Mouse (Mus musculus) gastrocnemius, postnatal 10 days (tissue): ENCODE measurements at regions not wholly inside any gene's neighbourhood (a gene's known extent, or its start where the extent isn't known, plus 50 kb on each side); places are given as distances from the start of the nearest gene placed in this dataset.

Experiments
- DNase-seq: peaks from one replicate; pipeline ENCODE4 v3.0.0; 2021; ENCODE audit warnings: mixed read lengths

- no peak for DNase-seq
These were observed 71.4 kb downstream of the Fam173b start for GRCm38 (mm10) chr15:31673038-31673437.

- peak; percentile 18 for DNase-seq
These were observed 75.1 kb downstream of the Fam173b start for GRCm38 (mm10) chr15:31676771-31677191.

GRCm38 (mm10) chr15:31693109-31693508 is 91.5 kb downstream of the Fam173b start:
- no peak for DNase-seq

- no peak for DNase-seq
These were observed 93.4 kb downstream of the Fam173b start for GRCm38 (mm10) chr15:31694877-31695671.

GRCm38 (mm10) chr15:31703400-31703799 is 101.7 kb downstream of the Fam173b start:
- no peak for DNase-seq

GRCm38 (mm10) chr15:31707416-31707815 is 105.8 kb downstream of the Fam173b start:
- no peak for DNase-seq

- DNase-seq: no peak
These were observed 119.4 kb downstream of the Fam173b start for GRCm38 (mm10) chr15:31721019-31721418.

- no peak for DNase-seq
These were observed 120.8 kb downstream of the Fam173b start for GRCm38 (mm10) chr15:31722429-31722828.

- no peak for DNase-seq
These were observed 122.6 kb downstream of the Fam173b start for GRCm38 (mm10) chr15:31724252-31724651.

- no peak for DNase-seq
These were observed 127.5 kb downstream of the Fam173b start for GRCm38 (mm10) chr15:31729133-31729532.

GRCm38 (mm10) chr15:31741686-31742085 is 140.0 kb downstream of the Fam173b start:
- DNase-seq: no peak

GRCm38 (mm10) chr15:31744570-31744969 is 142.9 kb downstream of the Fam173b start:
- no peak for DNase-seq

- no peak for DNase-seq
These were observed 151.0 kb downstream of the Fam173b start for GRCm38 (mm10) chr15:31752632-31753031.

- no peak for DNase-seq
These were observed 152.1 kb downstream of the Fam173b start for GRCm38 (mm10) chr15:31753578-31754281.

GRCm38 (mm10) chr15:31768959-31769844 is 167.6 kb downstream of the Fam173b start:
- DNase-seq: no peak

GRCm38 (mm10) chr15:31783081-31783480 is 181.4 kb downstream of the Fam173b start:
- no peak for DNase-seq

GRCm38 (mm10) chr15:31785022-31785421 is 183.4 kb downstream of the Fam173b start:
- DNase-seq: no peak

GRCm38 (mm10) chr15:31798863-31799262 is 197.2 kb downstream of the Fam173b start:
- DNase-seq: no peak

- DNase-seq: no peak
These were observed 203.9 kb downstream of the Fam173b start for GRCm38 (mm10) chr15:31805522-31805921.

GRCm38 (mm10) chr15:31815551-31815950 is 213.9 kb downstream of the Fam173b start:
- no peak for DNase-seq

GRCm38 (mm10) chr15:31819219-31819618 is 217.6 kb downstream of the Fam173b start:
- DNase-seq: no peak

- DNase-seq: no peak
These were observed 225.6 kb downstream of the Fam173b start for GRCm38 (mm10) chr15:31827219-31827618.

- no peak for DNase-seq
These were observed 239.9 kb downstream of the Fam173b start for GRCm38 (mm10) chr15:31841519-31841918.
